Mouse (Mus musculus): ENCODE results near the gene 2700097O09Rik. TPM values are rescaled to one million over a fixed set of nuclear protein-coding genes. Genes with fewer than 3 reads are reported as not detected.
A peak's percentile ranks its signal among the peaks of the same experiment; 100 is the strongest.
"Not testable (repeated sequence)": the region's sequence is repeated elsewhere in the genome, so short reads cannot be mapped to it uniquely, and the experiment has no call there.

2700097O09Rik gene
- 10 to 100 TPM in 18 of 26 experiments, 1 to 10 TPM in 8; 3.8 to 39.1 (median 17.9) TPM for total RNA-seq (2018; cell fraction: chromatin; rRNA removed)
- total RNA-seq (2018; cell fraction: cytosol; rRNA removed) = 1 to 10 TPM; 1.7 to 4.8 (median 3.1) TPM
- total RNA-seq (2018; cell fraction: nucleus; rRNA removed) = 10 to 100 TPM in 16 of 26 experiments, 1 to 10 TPM in 10; 3.6 to 28.7 (median 11.7) TPM
- polyA plus RNA-seq (2018) = 3.6 to 6.1 TPM (median 4.8 TPM) in 3 replicates

GRCm38 (mm10) chr12:55079726-55080600 is at the start of gene 2700097O09Rik, which contains the start of gene Srp54a:
Gene 2700097O09Rik (minus strand): TSS chr12:55080110.
Gene Srp54a (plus strand): TSS chr12:55080262.
- H3K79me2 ChIP-seq (ENCODE audit: inconsistent target) = peaks cover 63% of the 10 kb centered on the region
- WGBS (ENCODE audit: missing documents) = 0% methylated on average over 47 of the region's 60 CpGs
- not testable (repeated sequence) for H3K36me3 ChIP-seq (ENCODE audit: inconsistent target)
- peak within 1 kb of the TSS; percentile 51 for H3K27ac ChIP-seq
- peak within 1 kb of the TSS; percentile 68 for H3K4me3 ChIP-seq (ENCODE audit: inconsistent target)

- not testable (repeated sequence) for H3K27ac ChIP-seq; H3K4me3 ChIP-seq (ENCODE audit: inconsistent target); H3K36me3 ChIP-seq (ENCODE audit: inconsistent target); H3K79me2 ChIP-seq (ENCODE audit: inconsistent target)
- WGBS (ENCODE audit: missing documents) = no CpG with 5 or more reads among the region's 18 CpGs
These were observed 44.8 kb upstream of the 2700097O09Rik start for GRCm38 (mm10) chr12:55124731-55125130.

- H3K27ac ChIP-seq; H3K4me3 ChIP-seq (ENCODE audit: inconsistent target); H3K79me2 ChIP-seq (ENCODE audit: inconsistent target); H3K36me3 ChIP-seq (ENCODE audit: inconsistent target): not testable (repeated sequence)
- WGBS (ENCODE audit: missing documents) = no CpG with 5 or more reads among the region's 40 CpGs
These were observed 44.3 kb upstream of the 2700097O09Rik start, which contains the start of gene Fam177a for GRCm38 (mm10) chr12:55124242-55124641. Gene Fam177a (plus strand): TSS chr12:55124469.

- not testable (repeated sequence) for H3K4me3 ChIP-seq (ENCODE audit: inconsistent target); H3K79me2 ChIP-seq (ENCODE audit: inconsistent target); H3K27ac ChIP-seq; H3K36me3 ChIP-seq (ENCODE audit: inconsistent target)
- no CpG with 5 or more reads among the region's 7 CpGs for WGBS (ENCODE audit: missing documents)
These were observed 32.7 kb upstream of the 2700097O09Rik start for GRCm38 (mm10) chr12:55112616-55113015.

GRCm38 (mm10) chr12:55092127-55092526 is 12.2 kb upstream of the 2700097O09Rik start:
- no CpG with 5 or more reads among the region's 7 CpGs for WGBS (ENCODE audit: missing documents)
- not testable (repeated sequence) for H3K27ac ChIP-seq; H3K36me3 ChIP-seq (ENCODE audit: inconsistent target); H3K79me2 ChIP-seq (ENCODE audit: inconsistent target); H3K4me3 ChIP-seq (ENCODE audit: inconsistent target)

GRCm38 (mm10) chr12:55080601-55080942 is 662 bp upstream of the 2700097O09Rik start:
- Histone ChIP-seq H3K27ac (peak overlapping the region; percentile 51), H3K79me2 (ENCODE audit: inconsistent target) (peaks cover 60% of the 10 kb centered on the region), H3K4me3 (ENCODE audit: inconsistent target) (peak overlapping the region; percentile 68)
- not testable (repeated sequence) for H3K36me3 ChIP-seq (ENCODE audit: inconsistent target)
- WGBS (ENCODE audit: missing documents) = 0% methylated on average over 21 of the region's 25 CpGs

- H3K4me3 ChIP-seq (ENCODE audit: inconsistent target); H3K27ac ChIP-seq; H3K36me3 ChIP-seq (ENCODE audit: inconsistent target): not testable (repeated sequence)
- WGBS (ENCODE audit: missing documents) = 20% methylated on average over 1 of the region's 2 CpGs
- H3K79me2 ChIP-seq (ENCODE audit: inconsistent target) = peaks cover 63% of the 10 kb centered on the region
These were observed 1.2 kb downstream of the 2700097O09Rik start for GRCm38 (mm10) chr12:55078706-55079105.

GRCm38 (mm10) chr12:55075296-55075695 is 4.6 kb downstream of the 2700097O09Rik start:
- H3K4me3 ChIP-seq (ENCODE audit: inconsistent target) = no peak overlapping the region
- peaks cover 37% of the 10 kb centered on the region; the same call in 1 of the 2 replicates for H3K79me2 ChIP-seq (ENCODE audit: inconsistent target)
- WGBS (ENCODE audit: missing documents) = 97% methylated on average over 2 of the region's 2 CpGs
- no peaks in the 10 kb centered on the region for H3K36me3 ChIP-seq (ENCODE audit: inconsistent target)
- no peak overlapping the region for H3K27ac ChIP-seq

- no peak overlapping the region for H3K4me3 ChIP-seq (ENCODE audit: inconsistent target)
- WGBS (ENCODE audit: missing documents) = 97% methylated on average over 4 of the region's 7 CpGs
- H3K79me2 ChIP-seq (ENCODE audit: inconsistent target) = peaks cover 29% of the 10 kb centered on the region; the same call in 1 of the 2 replicates
- no peaks in the 10 kb centered on the region for H3K36me3 ChIP-seq (ENCODE audit: inconsistent target)
- H3K27ac ChIP-seq = no peak overlapping the region
These were observed 6.2 kb downstream of the 2700097O09Rik start for GRCm38 (mm10) chr12:55073686-55074085.

- Histone ChIP-seq H3K27ac (no peak overlapping the region), H3K79me2 (ENCODE audit: inconsistent target) (peaks cover 20% of the 10 kb centered on the region; the same call in 1 of the 2 replicates), H3K4me3 (ENCODE audit: inconsistent target) (no peak overlapping the region), H3K36me3 (ENCODE audit: inconsistent target) (no peaks in the 10 kb centered on the region)
- 93% methylated on average over 4 of the region's 4 CpGs for WGBS (ENCODE audit: missing documents)
These were observed 7.4 kb downstream of the 2700097O09Rik start for GRCm38 (mm10) chr12:55072495-55072894.

GRCm38 (mm10) chr12:55062141-55062540 is 17.8 kb downstream of the 2700097O09Rik start:
- no peak overlapping the region for H3K27ac ChIP-seq
- H3K79me2 ChIP-seq (ENCODE audit: inconsistent target) = no peaks in the 10 kb centered on the region
- WGBS (ENCODE audit: missing documents) = 91% methylated on average over 1 of the region's 1 CpGs
- H3K4me3 ChIP-seq (ENCODE audit: inconsistent target) = no peak overlapping the region
- H3K36me3 ChIP-seq (ENCODE audit: inconsistent target) = no peaks in the 10 kb centered on the region

- H3K27ac ChIP-seq = no peak overlapping the region
- WGBS (ENCODE audit: missing documents) = 97% methylated on average over 10 of the region's 10 CpGs
These were observed 18.9 kb downstream of the 2700097O09Rik start for GRCm38 (mm10) chr12:55061006-55061405.

GRCm38 (mm10) chr12:55060212-55060898 is 19.6 kb downstream of the 2700097O09Rik start:
- Histone ChIP-seq H3K79me2 (ENCODE audit: inconsistent target) (no peaks in the 10 kb centered on the region), H3K27ac (no peak overlapping the region), H3K4me3 (ENCODE audit: inconsistent target) (no peak overlapping the region), H3K36me3 (ENCODE audit: inconsistent target) (no peaks in the 10 kb centered on the region)
- WGBS (ENCODE audit: missing documents) = 92% methylated on average over 6 of the region's 6 CpGs

More at GRCm38 (mm10) chr12:55061006-55061405, 18.9 kb downstream of the 2700097O09Rik start:
- Histone ChIP-seq H3K79me2 (ENCODE audit: inconsistent target) (no peaks in the 10 kb centered on the region), H3K36me3 (ENCODE audit: inconsistent target) (no peaks in the 10 kb centered on the region), H3K4me3 (ENCODE audit: inconsistent target) (no peak overlapping the region)

- Histone ChIP-seq H3K79me2 (ENCODE audit: inconsistent target) (no peaks in the 10 kb centered on the region), H3K36me3 (ENCODE audit: inconsistent target) (no peaks in the 10 kb centered on the region), H3K27ac (no peak overlapping the region), H3K4me3 (ENCODE audit: inconsistent target) (no peak overlapping the region)
- 93% methylated on average over 3 of the region's 3 CpGs for WGBS (ENCODE audit: missing documents)
These were observed 20.1 kb downstream of the 2700097O09Rik start for GRCm38 (mm10) chr12:55059812-55060211.
